Mouse (Mus musculus) liver, embryonic 18 days (tissue): ENCODE measurements around the gene Bcap31. TPM values are rescaled to one million over a fixed set of nuclear protein-coding genes. Genes with fewer than 3 reads are reported as not detected.

Source experiments
- polyA plus RNA-seq: library from polyadenylated mRNA; depleted of rRNA; stranded (reverse); fragments of >200 nt; gene quantifications from 2 replicates; pipeline ENCODE4 v1.2.3, GENCODE M21; 2012; rRNA removed

The Bcap31 gene
- polyA plus RNA-seq = 46.7 and 49.0 TPM in 2 replicates

DNA sequence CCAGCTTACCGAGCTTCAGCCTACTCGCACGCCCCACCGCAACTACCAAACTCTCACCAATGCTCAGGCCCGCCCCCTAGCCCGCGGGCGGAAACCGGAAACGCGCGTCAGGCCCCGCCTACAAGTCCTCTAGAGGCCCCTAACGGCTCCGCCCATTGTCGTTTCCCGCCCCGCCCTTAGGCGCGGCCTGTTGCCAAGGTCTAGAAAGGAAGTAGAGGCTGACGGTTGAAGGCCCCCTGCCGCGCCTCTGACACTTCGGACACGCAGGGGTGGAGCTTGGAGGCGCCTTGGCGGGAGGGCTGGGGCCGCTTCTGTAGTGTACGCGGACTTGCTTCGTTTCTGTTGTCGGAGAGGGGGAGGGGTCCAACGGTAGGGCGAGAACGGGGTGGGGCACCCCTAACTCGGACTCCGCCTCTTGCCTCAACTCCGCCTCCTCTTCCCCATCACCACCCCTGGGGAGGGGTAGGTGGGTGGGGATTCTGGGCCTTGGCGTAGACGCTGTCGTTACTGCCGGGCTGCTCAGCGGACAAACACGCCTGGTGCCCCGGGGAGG is at the start of gene Bcap31, which contains the start of gene Abcd1:
TSS of gene Bcap31 (minus strand) at position 67 of the 553 bp plus-strand sequence.
TSS of gene Abcd1 (plus strand) at position 489 of the 553 bp plus-strand sequence.

DNA sequence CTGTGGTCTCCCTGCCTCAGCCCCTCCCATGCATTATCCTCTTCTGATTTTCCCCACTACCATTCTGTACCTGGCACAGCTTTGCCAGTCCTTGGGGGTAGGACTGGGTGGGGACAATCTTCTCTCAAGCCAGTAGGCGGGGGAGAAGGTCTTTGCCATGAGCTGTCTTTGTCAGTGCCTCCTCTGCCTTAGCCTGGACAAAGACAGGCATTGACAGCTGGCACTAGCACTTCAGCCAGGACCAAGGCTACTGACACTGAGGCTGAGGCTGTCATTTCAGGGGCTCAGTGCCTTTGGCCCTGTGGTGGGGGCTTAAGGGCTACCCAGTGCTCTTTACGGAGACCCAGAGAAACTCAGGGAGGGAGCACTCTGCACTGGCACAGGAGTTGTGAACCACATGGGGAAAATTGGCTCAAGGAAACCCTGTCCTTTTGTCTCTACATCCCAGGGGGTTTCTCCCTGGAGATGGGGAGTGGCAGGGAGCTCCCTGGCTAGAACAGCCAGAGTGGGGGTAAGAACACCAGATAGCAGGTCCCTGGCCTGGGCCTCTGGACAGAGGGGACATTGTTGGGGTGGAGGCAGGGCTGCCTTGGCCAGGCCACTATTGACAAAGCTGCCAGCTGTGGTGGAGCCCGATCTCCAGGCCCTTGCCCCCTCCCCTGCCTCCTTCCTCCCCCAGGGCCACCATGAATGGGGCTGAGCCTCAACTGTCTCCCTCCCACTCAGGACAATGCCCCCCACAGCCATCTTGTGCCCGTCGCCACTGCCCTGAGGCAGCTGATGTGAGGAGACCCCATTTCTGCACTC is 40.6 kb upstream of the Bcap31 start, which contains the start of gene Plxnb3:
TSS of gene Plxnb3 (plus strand) at position 757 of the 807 bp plus-strand sequence.

DNA sequence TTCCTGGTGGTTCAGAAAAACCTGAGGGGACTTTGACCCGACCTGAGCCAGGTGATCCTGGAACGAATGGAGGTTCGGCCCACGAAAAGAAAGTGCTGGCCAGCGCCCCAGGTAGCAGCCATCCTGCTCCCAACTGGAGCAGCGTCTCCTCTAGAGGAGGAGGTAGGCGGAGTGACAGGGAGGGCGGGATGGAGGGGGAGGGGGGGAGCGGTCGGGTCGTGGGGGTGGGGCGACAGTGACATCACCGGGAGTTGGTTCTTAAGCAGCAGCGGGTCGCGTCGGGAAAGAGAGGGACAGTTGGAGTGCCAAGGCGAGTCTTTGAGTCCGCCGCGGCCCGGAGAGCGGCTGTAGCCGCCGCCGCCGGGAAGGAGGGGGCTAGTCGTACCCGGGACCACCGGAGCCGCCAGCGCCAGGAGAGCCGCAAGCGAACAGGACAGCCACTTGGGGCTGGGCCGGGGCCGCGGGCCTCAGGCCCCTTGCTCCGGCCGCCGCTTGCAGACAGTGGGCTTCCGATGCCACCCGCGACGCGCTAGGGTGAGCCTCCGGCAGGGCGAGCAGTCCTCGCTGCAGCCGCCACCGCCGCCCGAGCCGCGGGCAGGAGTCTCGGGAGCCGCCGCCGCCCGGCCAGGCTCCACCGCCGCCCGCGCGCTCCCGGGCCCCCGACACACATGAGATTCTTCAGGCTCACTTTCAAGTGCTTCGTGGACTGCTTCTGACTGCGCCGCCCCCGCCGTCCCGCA is 42.9 kb downstream of the Bcap31 start, which contains the start of gene Slc6a8:
TSS of gene Slc6a8 (plus strand) at position 272 of the 740 bp plus-strand sequence.

DNA sequence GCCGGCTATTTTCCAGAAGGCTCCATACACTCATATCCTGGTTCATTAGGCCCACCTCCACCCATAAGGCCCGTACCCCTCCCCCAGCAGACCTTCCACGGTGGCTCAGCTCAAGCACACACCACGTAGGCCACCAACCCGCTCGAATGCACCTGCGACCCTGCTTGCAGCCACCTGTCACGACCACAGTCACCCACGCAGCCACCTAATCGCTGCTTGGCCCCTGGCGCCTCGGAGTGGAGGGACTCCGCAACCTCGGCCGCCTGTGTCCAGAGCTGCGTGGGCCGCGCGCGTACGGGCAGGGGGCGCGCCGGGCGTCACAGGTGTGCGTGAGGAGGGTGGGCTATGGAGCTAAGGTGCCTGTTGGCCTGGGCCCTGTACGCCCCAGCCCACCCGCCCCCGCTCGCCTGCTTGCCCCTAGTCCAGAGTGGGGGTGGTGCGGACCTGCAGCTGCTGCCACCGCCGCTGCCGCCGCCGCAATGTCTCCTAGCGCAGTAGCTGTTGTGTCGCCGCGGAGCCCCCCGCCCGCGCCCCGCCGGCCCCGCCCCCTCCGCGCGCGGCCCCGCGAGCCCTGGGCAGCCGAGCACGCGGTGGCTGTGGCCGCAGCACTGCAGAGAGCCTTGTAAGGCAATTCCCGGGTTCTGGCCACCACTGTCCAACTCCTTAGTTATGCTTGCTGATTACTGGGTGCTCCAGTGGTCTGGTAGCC is 56.2 kb downstream of the Bcap31 start, which contains the start of gene Pnck:
TSS of gene Pnck (minus strand) at position 543 of the 709 bp plus-strand sequence.

DNA sequence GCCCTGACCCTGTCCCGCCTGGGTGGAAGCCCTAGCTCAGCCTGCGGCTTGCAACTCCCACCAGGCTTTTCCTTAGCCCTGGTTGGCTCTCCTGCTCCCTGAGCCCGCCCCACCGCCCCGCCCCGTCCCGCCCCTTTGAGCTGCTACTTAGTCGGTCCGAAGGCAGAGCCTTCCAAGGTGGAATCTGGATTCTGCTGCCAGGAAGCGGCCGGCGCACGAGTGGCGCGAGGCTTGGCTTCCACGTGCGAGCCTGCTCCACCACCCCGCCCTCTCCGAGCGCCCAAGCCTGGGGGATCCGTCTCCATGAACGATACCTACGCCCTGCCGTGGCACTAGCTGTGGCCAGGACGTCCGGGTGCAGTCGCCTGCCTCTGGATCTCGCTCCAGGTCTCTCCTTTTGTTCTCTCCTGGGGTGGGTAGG is 76.7 kb downstream of the Bcap31 start, which contains the start of gene Dusp9:
TSS of gene Dusp9 (plus strand) at position 165 of the 421 bp plus-strand sequence.

Other genes with a start within 250 kb of the Bcap31 start
- 31.1 and 33.2 TPM in 2 replicates for gene Bgn, start 232.6 kb downstream of the Bcap31 start, polyA plus RNA-seq
- gene Atp2b3, start 213.1 kb downstream of the Bcap31 start, polyA plus RNA-seq = not detected in 2 replicates
- gene Dusp9, start 76.8 kb downstream of the Bcap31 start, polyA plus RNA-seq = 3.5 and 6.0 TPM in 2 replicates
- 0.82 and 1.1 TPM in 2 replicates for gene Pnck, start 56.1 kb downstream of the Bcap31 start, polyA plus RNA-seq
- gene Slc6a8, start 43.0 kb downstream of the Bcap31 start, polyA plus RNA-seq = 3.0 TPM in 2 replicates
- gene Abcd1, start 422 bp upstream of the Bcap31 start, polyA plus RNA-seq = 6.0 and 6.6 TPM in 2 replicates
- gene Plxnb3, start 40.9 kb upstream of the Bcap31 start, polyA plus RNA-seq = 0.48 and 0.50 TPM in 2 replicates
- 0.46 and 0.81 TPM in 2 replicates for gene Srpk3, start 58.2 kb upstream of the Bcap31 start, polyA plus RNA-seq
- 144 and 146 TPM in 2 replicates for gene Idh3g, start 70.7 kb upstream of the Bcap31 start, polyA plus RNA-seq
- 240 and 242 TPM in 2 replicates for gene Ssr4, start 70.9 kb upstream of the Bcap31 start, polyA plus RNA-seq
- gene Pdzd4, start 108.8 kb upstream of the Bcap31 start, polyA plus RNA-seq = 0.26 and 0.31 TPM in 2 replicates
- 0.01 TPM in 1 of 2 replicates, not detected in the other for gene Avpr2, start 175.9 kb upstream of the Bcap31 start, polyA plus RNA-seq
- gene L1cam, start 179.9 kb upstream of the Bcap31 start, polyA plus RNA-seq = 0.20 and 0.44 TPM in 2 replicates
- 12.6 and 16.0 TPM in 2 replicates for gene Arhgap4, start 205.7 kb upstream of the Bcap31 start, polyA plus RNA-seq
- gene Naa10, start 205.8 kb upstream of the Bcap31 start, polyA plus RNA-seq = 51.4 and 55.9 TPM in 2 replicates
- gene Renbp, start 214.7 kb upstream of the Bcap31 start, polyA plus RNA-seq = 16.4 and 17.5 TPM in 2 replicates